In genomic region chr11:69364376-69364775, GRCm38 (mm10) we compare ENCODE assay signal across 8 mouse cellular contexts. TPM values are rescaled to one million over a fixed set of nuclear protein-coding genes. Genes with fewer than 3 reads are reported as not detected.
DNase-seq lines count a peak whose midpoint lies in the region; ATAC-seq lines count a peak whose summit lies in the region.

No protein-coding gene starts in this region.

- H3K36me3 ChIP-seq in heart, embryonic 16.5 days (ENCODE audit: control insufficient read depth, insufficient read depth) = peaks cover 20% of the 10 kb centered on the region
- H3K36me3 ChIP-seq in forebrain, embryonic 15.5 days = peaks cover 45% of the 10 kb centered on the region
- peaks cover 46% of the 10 kb centered on the region for H3K36me3 ChIP-seq in neural tube, embryonic 12.5 days

- peak overlapping the region; percentile 19 for H3K4me2 ChIP-seq in heart, embryonic 16.5 days (ENCODE audit: low read depth, low read length)
- H3K4me2 ChIP-seq in forebrain, embryonic 15.5 days (replicated peaks) = peak overlapping the region; percentile 95
- peak overlapping the region; percentile 90 for H3K4me2 ChIP-seq in neural tube, embryonic 12.5 days (replicated peaks)

- peak overlapping the region; percentile 15; the same call in 1 of the 2 replicates for H3K27ac ChIP-seq in heart, embryonic 16.5 days (ENCODE audit: low read length)
- peak overlapping the region; percentile 100 for H3K27ac ChIP-seq in forebrain, embryonic 15.5 days (replicated peaks)
- H3K27ac ChIP-seq in neural tube, embryonic 12.5 days = no peak overlapping the region

- H3K4me3 ChIP-seq in heart, embryonic 16.5 days (ENCODE audit: low read length) = no peak overlapping the region
- H3K4me3 ChIP-seq in forebrain, embryonic 15.5 days = no peak overlapping the region
- H3K4me3 ChIP-seq in neural tube, embryonic 12.5 days = no peak overlapping the region

- no peaks in the 10 kb centered on the region for H3K27me3 ChIP-seq in heart, embryonic 16.5 days (ENCODE audit: control insufficient read depth, insufficient read depth, low read length)
- H3K27me3 ChIP-seq in forebrain, embryonic 15.5 days = no peaks in the 10 kb centered on the region
- no peaks in the 10 kb centered on the region for H3K27me3 ChIP-seq in neural tube, embryonic 12.5 days (replicated peaks)

- no peak overlapping the region for H3K9ac ChIP-seq in heart, embryonic 16.5 days (ENCODE audit: low read length)
- H3K9ac ChIP-seq in forebrain, embryonic 15.5 days (replicated peaks) = peak overlapping the region; percentile 28; the same call in 1 of the 2 replicates
- no peak overlapping the region for H3K9ac ChIP-seq in neural tube, embryonic 12.5 days

- DNase-seq in heart, postnatal 4 days = no peak
- peak; percentile 65 for DNase-seq in kidney, postnatal 14 days
- DNase-seq in adrenal gland, adult 18-20 months (ENCODE audit: low spot score in 2 of 2) = no peak
- no peak for DNase-seq in adrenal gland, adult 8-10 months
- no peak for DNase-seq in urinary bladder, postnatal 10 days (ENCODE audit: low spot score)

- WGBS in heart, embryonic 16.5 days = 44% methylated on average over 8 of the region's 8 CpGs
- WGBS in forebrain, embryonic 15.5 days = 49% methylated on average over 8 of the region's 8 CpGs
- 61% methylated on average over 8 of the region's 8 CpGs for WGBS in neural tube, embryonic 12.5 days

- no peaks in the 10 kb centered on the region for H3K9me3 ChIP-seq in heart, embryonic 16.5 days (replicated peaks; ENCODE audit: control insufficient read depth, low read length)
- H3K9me3 ChIP-seq in forebrain, embryonic 15.5 days = no peaks in the 10 kb centered on the region
- no peaks in the 10 kb centered on the region for H3K9me3 ChIP-seq in neural tube, embryonic 12.5 days

- ATAC-seq in heart, embryonic 16.5 days (replicated peaks; ENCODE audit: extremely low read depth, insufficient read depth, low FRiP score) = no peak
- ATAC-seq in forebrain, embryonic 15.5 days (replicated peaks) = no peak
- ATAC-seq in neural tube, embryonic 12.5 days (ENCODE audit: low FRiP score, low read depth) = no peak

- H3K4me1 ChIP-seq in heart, embryonic 16.5 days (ENCODE audit: control insufficient read depth, insufficient read depth, low read length) = peaks cover 35% of the 10 kb centered on the region
- H3K4me1 ChIP-seq in forebrain, embryonic 15.5 days = peaks cover 41% of the 10 kb centered on the region
- H3K4me1 ChIP-seq in neural tube, embryonic 12.5 days = peaks cover 37% of the 10 kb centered on the region

RNA-seq across cellular contexts. Expression of gene Chd3, which starts 4.8 kb away (rescaled TPM):
- 13.3 and 19.8 TPM in 2 replicates for polyA plus RNA-seq in heart, embryonic 16.5 days (2015; fragmentation: Nextera tagmentation; extraction: Ambion mirVana)
- 10 to 100 TPM; 75.3 to 76.7 TPM for total RNA-seq in heart, postnatal 4 days (2021)
- polyA plus RNA-seq in forebrain, embryonic 15.5 days (2015; fragmentation: Nextera tagmentation; extraction: Ambion mirVana) = 127 and 138 TPM in 2 replicates
- polyA plus RNA-seq in neural tube, embryonic 12.5 days (2016; fragmentation: Nextera tagmentation; extraction: Ambion mirVana) = 87.1 and 93.0 TPM in 2 replicates
- total RNA-seq in adrenal gland, adult 18-20 months (2021) = 100 to 1,000 TPM in 1 of 2 experiments, 10 to 100 TPM in 1; 87.6 to 109 TPM
- 100 to 1,000 TPM in 2 of 4 experiments, 10 to 100 TPM in 2; 89.8 to 169 (median 115) TPM for total RNA-seq in adrenal gland, adult 8-10 months (2022)

RNA-seq across cellular contexts. Expression of gene Rnf227, which starts 24.1 kb away (rescaled TPM):
- polyA plus RNA-seq in heart, embryonic 16.5 days (2015; fragmentation: Nextera tagmentation; extraction: Ambion mirVana) = 6.5 TPM in 2 replicates
- 1 to 10 TPM; 2.4 to 3.1 TPM for total RNA-seq in heart, postnatal 4 days (2021)
- polyA plus RNA-seq in forebrain, embryonic 15.5 days (2015; fragmentation: Nextera tagmentation; extraction: Ambion mirVana) = 115 and 127 TPM in 2 replicates
- polyA plus RNA-seq in neural tube, embryonic 12.5 days (2016; fragmentation: Nextera tagmentation; extraction: Ambion mirVana) = 51.3 and 58.6 TPM in 2 replicates
- 1 to 10 TPM; 5.2 to 5.5 TPM for total RNA-seq in adrenal gland, adult 18-20 months (2021)
- total RNA-seq in adrenal gland, adult 8-10 months (2022) = 10 to 100 TPM in 1 of 4 experiments, 1 to 10 TPM in 3; 5.0 to 10.2 (median 6.7) TPM

RNA-seq across cellular contexts. Expression of gene Naa38, which starts 30.9 kb away (rescaled TPM):
- 134 and 135 TPM in 2 replicates for polyA plus RNA-seq in heart, embryonic 16.5 days (2015; fragmentation: Nextera tagmentation; extraction: Ambion mirVana)
- total RNA-seq in heart, postnatal 4 days (2021) = 100 to 1,000 TPM in 1 of 2 experiments, 10 to 100 TPM in 1; 92.3 to 101 TPM
- polyA plus RNA-seq in forebrain, embryonic 15.5 days (2015; fragmentation: Nextera tagmentation; extraction: Ambion mirVana) = 89.4 and 91.9 TPM in 2 replicates
- 105 and 111 TPM in 2 replicates for polyA plus RNA-seq in neural tube, embryonic 12.5 days (2016; fragmentation: Nextera tagmentation; extraction: Ambion mirVana)
- 100 to 1,000 TPM; 139 to 162 TPM for total RNA-seq in adrenal gland, adult 18-20 months (2021)
- 100 to 1,000 TPM; 138 to 160 (median 154) TPM for total RNA-seq in adrenal gland, adult 8-10 months (2022)

RNA-seq across cellular contexts. Expression of gene Cyb5d1, which starts 31.1 kb away (rescaled TPM):
- polyA plus RNA-seq in heart, embryonic 16.5 days (2015; fragmentation: Nextera tagmentation; extraction: Ambion mirVana) = 25.4 and 27.6 TPM in 2 replicates
- total RNA-seq in heart, postnatal 4 days (2021) = 10 to 100 TPM; 21.3 to 22.1 TPM
- 44.3 and 45.9 TPM in 2 replicates for polyA plus RNA-seq in forebrain, embryonic 15.5 days (2015; fragmentation: Nextera tagmentation; extraction: Ambion mirVana)
- 48.5 and 49.9 TPM in 2 replicates for polyA plus RNA-seq in neural tube, embryonic 12.5 days (2016; fragmentation: Nextera tagmentation; extraction: Ambion mirVana)
- 10 to 100 TPM; 41.3 to 50.2 TPM for total RNA-seq in adrenal gland, adult 18-20 months (2021)
- total RNA-seq in adrenal gland, adult 8-10 months (2022) = 10 to 100 TPM; 53.9 to 65.7 (median 60.5) TPM

RNA-seq across cellular contexts. Expression of gene Tmem88, which starts 33.7 kb away (rescaled TPM):
- polyA plus RNA-seq in heart, embryonic 16.5 days (2015; fragmentation: Nextera tagmentation; extraction: Ambion mirVana) = 39.6 and 45.2 TPM in 2 replicates
- 10 to 100 TPM; 37.1 to 38.3 TPM for total RNA-seq in heart, postnatal 4 days (2021)
- 5.9 and 6.7 TPM in 2 replicates for polyA plus RNA-seq in forebrain, embryonic 15.5 days (2015; fragmentation: Nextera tagmentation; extraction: Ambion mirVana)
- 13.7 TPM in 2 replicates for polyA plus RNA-seq in neural tube, embryonic 12.5 days (2016; fragmentation: Nextera tagmentation; extraction: Ambion mirVana)
- 1 to 10 TPM; 7.9 to 8.8 TPM for total RNA-seq in adrenal gland, adult 18-20 months (2021)
- total RNA-seq in adrenal gland, adult 8-10 months (2022) = 10 to 100 TPM in 2 of 4 experiments, 1 to 10 TPM in 2; 6.3 to 16.0 (median 10.4) TPM

Comparison
In these comparisons a context has a peak if more than half of its experiments do, and no peak if none do; other contexts are left out.
1. H3K4me2 ChIP-seq: peak in every context shown above with its lines; median percentile 95 in forebrain, embryonic 15.5 days; 90 in neural tube, embryonic 12.5 days; 19 in heart, embryonic 16.5 days.